Mouse (Mus musculus): Measurements from ENCODE around the gene Gm21974. TPM values are rescaled to one million over a fixed set of nuclear protein-coding genes. Genes with fewer than 3 reads are reported as not detected.
A peak's percentile ranks its signal among the peaks of the same experiment; 100 is the strongest.
"Not testable (repeated sequence)": the region's sequence is repeated elsewhere in the genome, so short reads cannot be mapped to it uniquely, and the experiment has no call there.

Gene Gm21974
- total RNA-seq (2014; rRNA removed) (not detected in 2 replicates), polyA plus RNA-seq (2015; fragmentation: Nextera tagmentation; extraction: Ambion mirVana) (not detected in 2 replicates)

DNA sequence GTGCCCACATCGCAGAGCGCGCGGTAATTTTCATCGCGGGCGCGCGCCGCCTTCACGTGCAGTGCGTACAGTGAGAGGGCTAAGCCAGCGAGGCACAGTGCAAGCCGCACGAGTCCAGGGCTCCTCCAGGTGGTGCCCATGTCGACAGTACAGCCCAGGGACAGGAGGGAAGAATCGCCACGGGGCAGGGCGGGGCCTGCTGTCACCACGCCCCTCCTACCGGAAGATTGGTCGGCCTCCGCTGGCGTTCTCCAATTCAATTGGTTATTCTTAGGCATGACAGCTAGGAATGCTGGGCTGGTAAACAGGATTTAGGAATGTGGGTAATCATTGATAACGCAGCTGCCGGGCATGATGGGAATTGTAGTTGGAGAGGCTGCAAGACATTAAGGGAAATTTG lies at the start of gene Gm21974, which contains the start of gene Vkorc1:
TSS of gene Gm21974 (minus strand) at position 13 of the 400 bp plus-strand sequence.
TSS of gene Vkorc1 (minus strand) at position 176 of the 400 bp plus-strand sequence.
- H3K4me1 ChIP-seq (ENCODE audit: insufficient read depth, low read length) = peaks cover 10% of the 10 kb centered on the region; the same call in 1 of the 2 replicates
- DNase-seq (ENCODE audit: low spot score) = peak; percentile 97
- under 1% methylated on average over 26 of the region's 26 CpGs for WGBS
- peak; percentile 97 for ATAC-seq
- no peaks in the 10 kb centered on the region for H3K9me3 ChIP-seq (ENCODE audit: low read length)
- H3K27ac ChIP-seq = peak within 1 kb of the TSS; percentile 73
- peak within 1 kb of the TSS; percentile 57 for H3K4me3 ChIP-seq (ENCODE audit: low read length)
- no peaks in the 10 kb centered on the region for H3K27me3 ChIP-seq (ENCODE audit: insufficient read depth, low read length)
- H3K9ac ChIP-seq (replicated peaks; ENCODE audit: low read length) = peak within 1 kb of the TSS; percentile 61
- 0 out of 2 replicates have a peak, but pooled peaks cover 3% of the 10 kb centered on the region for H3K36me3 ChIP-seq (ENCODE audit: insufficient read depth, low read length)
- H3K4me2 ChIP-seq (ENCODE audit: low read depth, low read length) = peak within 1 kb of the TSS; percentile 67
- peak; percentile 65 for TF ChIP-seq CTCF (IDR thresholded peaks at IDR 0.05; ENCODE audit: low read depth)

- TF ChIP-seq CTCF (IDR thresholded peaks at IDR 0.05; ENCODE audit: low read depth) = no peak
- Histone ChIP-seq H3K9me3 (ENCODE audit: low read length) (no peaks in the 10 kb centered on the region), H3K27ac (no peak overlapping the region), H3K4me1 (ENCODE audit: insufficient read depth, low read length) (no peaks in the 10 kb centered on the region), H3K27me3 (ENCODE audit: insufficient read depth, low read length) (peaks cover 25% of the 10 kb centered on the region; the same call in 1 of the 2 replicates), H3K4me2 (ENCODE audit: low read depth, low read length) (no peak overlapping the region; the same call in 1 of the 2 replicates), H3K9ac (replicated peaks; ENCODE audit: low read length) (no peak overlapping the region), H3K4me3 (ENCODE audit: low read length) (no peak overlapping the region), H3K36me3 (ENCODE audit: insufficient read depth, low read length) (no peaks in the 10 kb centered on the region)
- no peak for ATAC-seq
- 11% methylated on average over 23 of the region's 23 CpGs for whole genome bisulfite sequencing
- no peak for DNase-seq (ENCODE audit: low spot score)
These were observed 49.4 kb upstream of the Gm21974 start for GRCm38 (mm10) chr7:127944614-127945013.

GRCm38 (mm10) chr7:127942097-127942496 lies 46.8 kb upstream of the Gm21974 start:
- ATAC-seq; DNase-seq (ENCODE audit: low spot score); H3K36me3 ChIP-seq (ENCODE audit: insufficient read depth, low read length); H3K9ac ChIP-seq (replicated peaks; ENCODE audit: low read length); H3K9me3 ChIP-seq (ENCODE audit: low read length); H3K4me3 ChIP-seq (ENCODE audit: low read length); H3K4me2 ChIP-seq (ENCODE audit: low read depth, low read length); H3K27ac ChIP-seq; H3K4me1 ChIP-seq (ENCODE audit: insufficient read depth, low read length): not testable (repeated sequence)
- 0 out of 2 replicates have a peak, but pooled peaks have one; percentile 3 for TF ChIP-seq CTCF (IDR thresholded peaks at IDR 0.05; ENCODE audit: low read depth)
- H3K27me3 ChIP-seq (ENCODE audit: insufficient read depth, low read length) = peaks cover 25% of the 10 kb centered on the region; the same call in 1 of the 2 replicates
- 53% methylated on average over 2 of the region's 2 CpGs for WGBS

DNA sequence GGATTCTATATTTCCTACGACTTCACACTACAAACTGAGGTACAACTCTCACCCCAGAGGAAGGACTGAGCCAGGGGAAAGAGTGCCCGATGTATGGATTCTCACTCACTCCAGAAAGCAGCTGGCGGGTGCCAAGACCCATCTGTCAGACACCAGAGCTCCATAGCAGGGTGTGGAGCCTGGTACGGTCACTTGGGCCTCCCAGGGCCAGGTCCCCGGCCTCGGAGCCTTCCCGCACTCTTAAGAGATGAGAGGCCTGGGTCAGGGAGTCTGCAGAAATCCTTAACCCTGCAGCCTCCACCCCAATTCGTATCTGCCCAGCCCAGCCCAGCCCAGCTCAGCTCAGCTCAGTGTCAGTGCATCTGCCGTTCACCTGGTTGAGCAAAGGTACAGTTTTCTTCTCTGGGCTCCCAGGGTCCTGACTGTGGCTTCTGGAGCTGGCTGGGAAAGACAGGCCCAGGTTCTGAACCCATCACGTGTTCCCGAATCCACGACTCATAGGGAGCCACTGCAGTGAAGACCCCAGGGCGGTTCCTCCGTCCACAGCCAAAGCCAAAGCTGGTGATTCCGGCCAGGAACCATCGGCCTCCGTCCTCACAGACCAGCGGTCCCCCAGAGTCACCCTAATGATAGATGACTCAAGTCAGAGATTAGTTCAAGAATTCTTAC lies 41.1 kb upstream of the Gm21974 start:
- no peaks in the 10 kb centered on the region for H3K27me3 ChIP-seq (ENCODE audit: insufficient read depth, low read length)
- no peaks in the 10 kb centered on the region for H3K9me3 ChIP-seq (ENCODE audit: low read length)
- ATAC-seq (peak; percentile 18; the same call in 1 of the 2 replicates), DNase-seq (ENCODE audit: low spot score) (no peak)
- peak overlapping the region; percentile 80 for H3K4me2 ChIP-seq (ENCODE audit: low read depth, low read length)
- H3K27ac ChIP-seq = peak overlapping the region; percentile 84
- no peaks in the 10 kb centered on the region for H3K36me3 ChIP-seq (ENCODE audit: insufficient read depth, low read length)
- H3K4me1 ChIP-seq (ENCODE audit: insufficient read depth, low read length) = no peaks in the 10 kb centered on the region
- 53% methylated on average over 18 of the region's 18 CpGs for WGBS
- TF ChIP-seq CTCF (IDR thresholded peaks at IDR 0.05; ENCODE audit: low read depth) = no peak
- peak overlapping the region; percentile 63 for H3K4me3 ChIP-seq (ENCODE audit: low read length)
- peak overlapping the region; percentile 81 for H3K9ac ChIP-seq (replicated peaks; ENCODE audit: low read length)

DNA sequence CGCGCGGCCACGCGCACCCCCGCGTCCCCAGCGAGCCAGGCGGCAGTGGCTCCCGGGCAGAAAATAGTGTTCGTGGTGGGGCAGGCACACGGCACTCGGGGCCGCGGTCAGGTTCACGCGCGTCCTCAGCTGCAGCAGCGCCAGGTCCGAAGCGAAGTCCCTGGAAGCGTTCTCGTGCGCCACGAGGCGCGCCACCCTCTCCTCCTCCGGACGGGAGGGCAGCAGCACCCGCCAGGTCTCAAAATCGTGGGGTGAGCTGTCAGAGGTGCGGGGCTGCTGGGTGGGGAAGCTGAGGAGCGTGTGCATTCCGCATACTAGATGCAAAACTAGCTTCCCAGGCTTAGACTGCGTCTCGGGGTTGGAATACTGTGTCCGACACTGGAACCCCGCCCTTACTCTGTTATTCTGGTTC lies 40.5 kb upstream of the Gm21974 start:
- Histone ChIP-seq H3K4me1 (ENCODE audit: insufficient read depth, low read length) (no peaks in the 10 kb centered on the region), H3K27ac (peak overlapping the region; percentile 84), H3K27me3 (ENCODE audit: insufficient read depth, low read length) (no peaks in the 10 kb centered on the region), H3K4me2 (ENCODE audit: low read depth, low read length) (peak overlapping the region; percentile 80), H3K9ac (replicated peaks; ENCODE audit: low read length) (peak overlapping the region; percentile 81), H3K36me3 (ENCODE audit: insufficient read depth, low read length) (no peaks in the 10 kb centered on the region), H3K4me3 (ENCODE audit: low read length) (peak overlapping the region; percentile 63), H3K9me3 (ENCODE audit: low read length) (no peaks in the 10 kb centered on the region)
- no peak for TF ChIP-seq CTCF (IDR thresholded peaks at IDR 0.05; ENCODE audit: low read depth)
- 1% methylated on average over 38 of the region's 38 CpGs for WGBS
- DNase-seq (ENCODE audit: low spot score) (no peak), ATAC-seq (peak; percentile 72)

DNA sequence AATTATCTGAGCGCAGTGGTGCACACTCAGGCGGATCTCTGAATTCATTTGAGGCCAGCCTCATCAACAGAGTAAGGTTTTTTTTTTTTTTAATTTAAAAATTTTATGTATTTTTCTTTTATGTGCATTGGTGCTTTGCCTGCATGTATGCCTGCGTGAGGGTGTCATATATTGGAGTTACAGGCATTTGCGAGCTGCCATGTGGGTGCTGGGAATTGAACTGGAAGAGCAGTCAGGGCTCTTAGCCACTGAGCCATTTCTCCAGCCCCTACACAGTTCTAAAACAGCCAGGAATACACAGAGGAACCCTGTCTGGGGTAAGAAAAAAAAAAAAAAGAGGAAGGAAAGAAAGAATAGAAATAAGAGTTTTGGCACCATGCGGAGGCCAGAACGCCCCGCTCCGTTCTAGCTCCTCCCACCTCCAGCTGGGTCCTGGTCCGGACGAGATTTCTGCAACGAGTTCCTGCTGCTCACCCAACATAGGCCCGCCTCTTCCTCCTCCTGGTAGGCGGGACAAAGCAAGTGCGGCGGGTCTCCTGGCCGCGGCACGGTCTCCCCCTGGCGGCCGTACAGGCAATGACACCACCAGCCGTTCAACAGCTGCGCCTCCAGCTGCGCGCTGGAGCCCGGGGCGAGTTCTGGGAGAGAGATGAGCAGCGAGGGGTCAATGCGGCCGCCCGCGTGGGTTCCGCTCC lies 39.9 kb upstream of the Gm21974 start:
- H3K27ac ChIP-seq = peak overlapping the region; percentile 84
- H3K4me2 ChIP-seq (ENCODE audit: low read depth, low read length) = peak overlapping the region; percentile 80
- H3K4me1 ChIP-seq (ENCODE audit: insufficient read depth, low read length) = no peaks in the 10 kb centered on the region
- H3K36me3 ChIP-seq (ENCODE audit: insufficient read depth, low read length) = no peaks in the 10 kb centered on the region
- peak; percentile 96 for TF ChIP-seq CTCF (IDR thresholded peaks at IDR 0.05; ENCODE audit: low read depth)
- ATAC-seq (peak; percentile 96), DNase-seq (ENCODE audit: low spot score) (peak; percentile 97)
- peak overlapping the region; percentile 63 for H3K4me3 ChIP-seq (ENCODE audit: low read length)
- peak overlapping the region; percentile 81 for H3K9ac ChIP-seq (replicated peaks; ENCODE audit: low read length)
- H3K9me3 ChIP-seq (ENCODE audit: low read length) = no peaks in the 10 kb centered on the region
- H3K27me3 ChIP-seq (ENCODE audit: insufficient read depth, low read length) = peaks cover 2% of the 10 kb centered on the region; the same call in 1 of the 2 replicates
- WGBS = 5% methylated on average over 32 of the region's 32 CpGs
